Mouse (Mus musculus): ENCODE measurements around the gene Igsf21.

Igsf21 gene

DNA sequence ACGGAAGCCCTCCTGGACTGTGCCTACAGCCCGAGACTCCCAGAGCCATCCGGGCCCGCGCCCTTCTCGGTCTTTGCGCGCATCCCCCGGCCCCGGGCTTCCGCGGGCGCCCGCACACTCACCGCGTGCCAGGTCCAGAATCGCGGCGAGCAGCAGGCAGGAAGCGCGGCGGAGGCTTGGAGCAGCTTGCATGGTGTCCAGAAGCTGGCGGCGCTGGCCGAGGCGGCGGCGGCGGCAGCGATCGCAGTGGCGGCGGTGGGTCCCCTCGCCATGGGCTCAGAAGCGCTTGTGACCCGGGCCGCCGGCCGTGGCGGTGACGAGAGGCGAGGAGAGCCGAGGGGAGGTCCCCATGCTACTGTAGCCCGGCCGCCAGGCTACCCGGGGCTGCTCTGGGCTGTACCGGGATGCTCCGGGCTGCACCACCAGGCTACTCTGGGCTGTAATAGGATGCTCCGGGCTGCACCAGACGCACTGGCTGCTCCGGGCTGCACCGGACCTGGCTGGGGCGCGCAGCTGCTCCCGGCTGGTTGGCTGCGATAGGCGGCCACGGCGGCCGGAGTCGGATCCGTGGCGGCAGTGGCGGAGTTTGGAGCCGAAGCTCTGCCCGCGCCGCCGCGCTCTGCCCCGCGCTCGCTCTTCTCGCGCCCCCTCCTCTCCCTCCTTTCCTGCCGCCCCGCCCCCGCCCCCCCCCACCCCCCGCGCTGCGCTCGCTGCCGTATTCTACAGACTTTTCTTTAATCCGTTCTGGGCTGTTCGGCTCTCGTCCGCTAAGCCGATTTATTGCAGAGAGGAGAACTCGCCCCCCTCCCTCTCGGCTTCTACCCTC lies at the start of gene Igsf21:
TSS of gene Igsf21 (minus strand) at position 605 of the 826 bp plus-strand sequence.
- DNase-seq, result no peak

DNA sequence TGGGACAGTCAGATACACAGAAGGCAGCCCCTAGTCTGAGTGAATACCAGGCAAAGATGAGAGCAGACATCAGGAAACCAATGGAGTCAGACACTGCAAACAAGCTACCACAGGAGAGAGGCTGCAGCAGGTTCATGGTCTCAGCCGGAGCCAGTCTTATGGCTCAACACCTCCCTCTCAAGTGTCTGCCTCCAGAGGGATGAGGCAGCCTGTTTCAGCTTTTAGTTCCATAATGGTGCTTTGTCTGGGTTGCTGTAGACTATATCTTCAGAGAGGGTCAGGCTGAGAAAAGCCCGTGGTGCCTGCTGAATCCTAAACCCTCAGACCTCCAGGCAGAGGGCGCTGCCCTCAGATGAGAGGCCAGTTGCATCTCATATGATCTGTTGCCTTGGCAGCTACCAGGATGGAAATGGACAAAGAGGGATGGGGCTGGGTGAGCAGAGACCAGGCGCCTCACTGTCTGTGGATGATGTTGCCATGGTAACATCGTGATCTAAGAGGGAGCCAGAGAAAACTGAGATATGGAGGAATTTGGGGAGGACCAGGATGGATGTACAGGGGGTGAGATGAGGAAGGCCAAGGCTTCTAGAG lies 39.2 kb upstream of the Igsf21 start:
- DNase-seq, result no peak

GRCm38 (mm10) chr4:140283398-140283797 lies 36.8 kb upstream of the Igsf21 start:
- no peak for DNase-seq

GRCm38 (mm10) chr4:140278269-140278668 lies 31.7 kb upstream of the Igsf21 start:
- DNase-seq, result no peak

DNA sequence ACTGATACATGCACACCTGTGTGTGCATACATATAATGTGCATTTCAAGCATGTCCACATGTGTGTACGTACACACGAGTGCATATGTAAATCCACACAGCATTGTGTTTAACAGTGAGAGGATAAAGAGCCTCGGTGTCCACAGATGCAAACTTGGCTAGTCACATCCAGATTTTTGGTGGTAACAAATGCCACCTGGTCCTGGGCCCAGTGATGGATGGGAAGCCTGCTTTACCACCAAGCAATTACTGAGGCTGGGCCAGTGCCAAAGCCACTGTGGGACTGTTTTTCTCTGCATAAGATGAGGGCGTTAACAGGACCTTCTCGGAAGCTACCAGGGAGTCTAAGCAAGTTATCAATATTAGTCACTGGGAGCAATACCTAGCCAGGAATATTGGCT lies 25.3 kb upstream of the Igsf21 start:
- no peak for DNase-seq

GRCm38 (mm10) chr4:140270451-140270850 lies 23.9 kb upstream of the Igsf21 start:
- peak; percentile 99 for DNase-seq

GRCm38 (mm10) chr4:140269184-140269840 lies 22.7 kb upstream of the Igsf21 start:
- DNase-seq, result no peak

DNA sequence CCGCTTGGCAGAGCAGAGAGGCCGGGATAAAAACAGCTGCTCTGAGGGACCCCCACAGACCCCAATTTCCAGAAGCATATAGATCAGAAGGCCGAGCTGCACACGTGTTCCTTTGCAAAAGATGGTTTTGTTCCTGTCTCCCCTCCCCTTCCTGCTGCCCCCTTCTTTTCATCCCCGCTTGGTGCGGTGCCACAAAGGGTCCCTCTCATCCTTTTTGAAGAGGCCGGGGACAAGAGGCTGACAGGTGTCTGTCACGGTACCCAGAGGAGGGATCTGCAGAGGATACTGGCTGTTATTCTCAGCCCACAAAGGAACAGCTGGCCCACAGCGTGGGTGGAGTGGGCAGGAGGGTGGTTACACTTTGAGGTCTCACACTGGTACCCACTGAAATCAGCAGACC lies 21.3 kb upstream of the Igsf21 start:
- no peak for DNase-seq

DNA sequence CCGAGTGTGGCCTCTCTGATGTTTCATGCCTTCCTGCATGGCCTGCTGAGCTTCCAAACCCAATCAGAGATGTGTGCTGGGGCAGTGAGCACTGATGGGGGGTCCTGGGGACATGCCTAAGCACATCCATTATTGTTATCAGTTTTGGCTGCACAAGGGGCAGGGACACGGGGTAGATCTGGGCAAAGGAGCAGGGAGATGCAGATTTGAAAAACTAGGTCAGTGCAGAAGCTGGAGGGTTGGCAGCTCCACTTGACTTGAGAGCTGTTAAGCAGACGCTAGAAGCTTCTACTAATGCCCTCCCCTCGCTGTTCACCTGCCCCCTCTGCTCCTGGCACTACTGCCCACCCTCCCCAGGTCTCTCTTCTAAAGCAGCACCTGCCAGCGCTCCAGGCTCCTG lies 20.5 kb upstream of the Igsf21 start:
- DNase-seq, result no peak

- no peak for DNase-seq
Measured at GRCm38 (mm10) chr4:140258968-140259367, 12.4 kb upstream of the Igsf21 start.

GRCm38 (mm10) chr4:140252369-140252768 lies 5.8 kb upstream of the Igsf21 start:
- DNase-seq, result no peak

- peak; percentile 89 for DNase-seq
Measured at GRCm38 (mm10) chr4:140249011-140249744, 2.6 kb upstream of the Igsf21 start.

- DNase-seq, result no peak
Measured at GRCm38 (mm10) chr4:140248396-140248795, 1.8 kb upstream of the Igsf21 start.

- no peak for DNase-seq
Measured at GRCm38 (mm10) chr4:140247006-140248003, 721 bp upstream of the Igsf21 start.

DNA sequence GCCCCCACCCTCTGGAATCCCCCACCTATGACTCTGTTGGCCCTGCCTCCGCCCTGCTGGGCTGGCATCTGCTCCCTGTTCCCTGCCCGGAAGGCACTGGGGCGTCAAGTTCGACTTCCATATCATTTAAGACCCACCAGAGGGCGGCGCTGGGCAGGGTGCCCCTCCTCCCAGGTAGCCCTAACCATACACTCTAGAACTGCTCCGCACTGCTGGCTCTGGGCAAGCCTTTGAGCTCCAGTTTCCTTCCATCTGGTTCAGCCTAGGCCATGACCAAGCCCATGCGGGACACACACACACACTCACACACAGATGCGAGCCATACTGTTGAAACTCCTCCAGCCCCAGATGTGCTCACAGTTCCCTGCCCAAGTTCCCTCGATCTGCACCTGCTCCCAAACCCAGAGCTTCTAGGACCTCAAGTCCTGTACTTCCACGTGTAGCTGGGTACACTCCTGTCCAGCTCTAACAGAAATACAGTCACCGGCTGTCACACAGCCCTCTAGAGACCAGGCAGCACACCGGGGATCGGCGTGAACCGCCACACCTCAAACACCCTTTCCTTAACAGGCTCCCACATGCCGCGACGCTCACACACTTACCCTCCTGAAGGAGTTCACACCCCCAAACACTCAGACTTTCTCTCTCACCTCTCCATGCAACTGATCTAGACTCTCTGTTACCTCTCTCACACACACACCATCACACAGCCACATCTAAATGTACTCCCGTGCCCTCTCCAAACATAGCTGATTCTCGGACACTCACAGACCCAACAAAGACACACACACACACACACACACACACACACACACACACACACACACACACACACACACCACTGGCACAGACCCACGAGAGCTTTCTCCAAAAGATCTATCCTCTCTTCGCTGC lies 1.1 kb downstream of the Igsf21 start:
- DNase-seq, result peak; percentile 88

GRCm38 (mm10) chr4:140244835-140245234 lies 1.7 kb downstream of the Igsf21 start:
- DNase-seq, result peak; percentile 72

DNA sequence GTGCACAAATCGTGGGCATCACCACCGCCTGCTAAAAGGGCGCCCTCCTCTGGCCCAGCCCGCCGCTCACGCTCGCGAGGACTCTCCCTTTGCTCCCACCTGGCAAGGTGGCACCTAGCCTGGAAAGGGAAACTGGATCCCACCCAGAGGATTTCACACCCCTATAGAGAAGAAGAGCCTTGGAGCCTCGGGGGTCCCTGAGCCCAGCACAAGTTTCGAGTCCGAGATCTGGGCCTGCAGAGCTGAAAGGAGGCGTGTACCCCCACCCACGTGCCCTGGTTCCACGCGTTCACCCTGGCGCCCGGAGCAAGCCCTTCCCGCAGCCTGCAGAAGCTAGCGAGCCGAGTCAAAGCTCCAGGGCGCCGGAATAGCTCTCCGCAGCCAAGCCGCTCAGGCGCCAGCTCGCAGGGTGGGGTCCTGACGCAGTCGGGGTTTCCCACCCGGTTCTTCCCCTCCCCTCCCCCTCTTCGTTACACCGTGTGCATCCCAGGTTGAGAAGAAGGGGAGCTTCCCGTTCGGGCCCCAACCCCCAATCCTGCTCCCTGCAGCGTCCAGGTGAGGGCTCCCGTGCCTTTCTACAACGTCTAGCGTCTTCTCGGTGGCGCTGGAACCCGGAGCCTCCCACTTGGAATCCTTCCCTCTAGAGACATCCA lies 2.3 kb downstream of the Igsf21 start:
- peak; percentile 76 for DNase-seq

DNA sequence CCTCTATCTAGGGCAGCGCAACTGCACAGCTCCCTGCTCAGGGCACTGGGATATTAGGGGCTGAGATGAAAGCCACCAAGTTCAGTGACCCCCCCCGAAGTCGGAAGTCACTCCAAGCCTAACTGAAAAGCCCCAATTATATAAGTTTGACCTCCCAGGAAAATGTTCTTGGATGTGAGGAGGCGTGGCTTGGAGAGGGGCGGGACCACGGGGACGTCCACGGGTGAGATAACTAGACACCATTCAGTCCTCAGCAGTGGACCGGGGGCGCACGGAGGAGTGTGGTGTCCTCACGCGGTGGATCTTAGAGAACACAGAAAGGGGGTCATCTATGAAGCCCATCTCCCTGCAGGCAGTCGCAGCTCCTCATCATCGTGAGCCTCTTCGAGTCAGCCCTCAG lies 3.4 kb downstream of the Igsf21 start:
- DNase-seq, result no peak

DNA sequence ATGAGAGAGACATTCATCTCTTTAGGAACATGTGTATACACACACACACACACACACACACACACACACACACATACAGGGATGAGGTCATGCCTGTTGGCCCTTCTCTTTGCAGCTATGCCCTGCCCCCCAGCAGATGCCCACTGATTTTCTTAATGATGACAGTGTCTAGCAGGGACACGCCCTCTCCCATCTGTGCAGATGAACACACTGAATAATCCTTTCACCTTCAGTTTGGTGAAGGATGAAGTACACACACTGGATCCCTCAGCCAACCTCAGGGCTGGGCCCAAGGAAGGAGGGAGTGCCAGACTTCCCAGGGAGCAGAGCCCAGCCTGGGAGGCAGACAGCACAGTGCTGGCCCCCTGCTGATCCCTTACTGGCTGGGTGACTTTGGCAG lies 4.3 kb downstream of the Igsf21 start:
- no peak for DNase-seq

DNA sequence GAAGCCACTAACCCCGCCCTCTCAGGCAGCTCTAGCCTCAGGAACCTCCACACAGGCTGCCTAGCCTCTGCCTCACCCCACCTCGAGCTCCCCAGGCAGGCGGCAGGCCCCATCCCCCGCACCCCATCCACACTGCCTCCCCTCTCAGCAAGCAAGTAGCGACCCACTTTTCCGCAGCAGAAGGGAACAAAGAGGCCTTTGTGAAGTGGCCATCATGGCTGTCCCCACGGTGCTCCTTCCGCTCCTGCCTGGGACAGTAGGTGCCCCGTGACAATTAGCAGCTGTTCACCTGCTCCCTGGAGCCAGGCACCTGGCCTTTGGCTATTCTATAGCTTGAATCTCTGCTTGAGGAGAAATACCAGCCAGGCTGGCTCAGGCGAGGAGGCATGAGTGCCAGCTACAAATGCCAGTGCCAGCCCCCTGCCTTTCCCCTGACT lies 9.3 kb downstream of the Igsf21 start:
- DNase-seq, result peak; percentile 67

Measured in cerebellum, adult 9-10 months (tissue).